Mouse (Mus musculus) intestine, embryonic 15.5 days (tissue): ENCODE results near the gene Arhgap4. TPM values are rescaled to one million over a fixed set of nuclear protein-coding genes. Genes with fewer than 3 reads are reported as not detected.

Experiments
- ATAC-seq: fragments of 200-750 bp; cut with Nextera tagmentation; 2 replicates; pipeline ENCODE4 v1.8.0; 2017; ENCODE audit warnings: moderate TSS enrichment, moderate library complexity
- H3K27ac ChIP-seq: fragments of 300-500 bp; sonication (generic); 2 replicates; pipeline ENCODE4 v1.5.1; 2015; ENCODE audit warnings: mild to moderate bottlenecking, inconsistent platforms
- H3K27me3 ChIP-seq: fragments of 300-500 bp; sonication (generic); replicated peaks from 2 replicates; pipeline ENCODE4 v1.6.1; 2015; ENCODE audit warnings: inconsistent platforms
- H3K36me3 ChIP-seq: fragments of 300-500 bp; sonication (generic); 2 replicates; pipeline ENCODE4 v1.6.1; 2015; ENCODE audit warnings: inconsistent platforms
- H3K4me1 ChIP-seq: fragments of 300-500 bp; sonication (generic); replicated peaks from 2 replicates; pipeline ENCODE4 v1.6.1; 2015; ENCODE audit warnings: inconsistent platforms
- H3K4me2 ChIP-seq: fragments of 300-500 bp; sonication (generic); replicated peaks from 2 replicates; pipeline ENCODE4 v1.6.1; 2015; ENCODE audit warnings: mild to moderate bottlenecking, inconsistent platforms
- H3K4me3 ChIP-seq: fragments of 300-500 bp; sonication (generic); replicated peaks from 2 replicates; pipeline ENCODE4 v1.5.1; 2015; ENCODE audit warnings: inconsistent platforms
- H3K9ac ChIP-seq: fragments of 300-500 bp; sonication (generic); 2 replicates; pipeline ENCODE4 v1.6.1; 2015; ENCODE audit warnings: inconsistent platforms
- H3K9me3 ChIP-seq: fragments of 300-500 bp; sonication (generic); 2 replicates; pipeline ENCODE4 v1.6.1; 2016; ENCODE audit warnings: inconsistent platforms
- WGBS: fragments of 180-500 bp; shearing (Covaris S2); methylation state at CpG from one replicate; pipeline ENCODE4 v1.1.7; 2015; 5-methylcytosine and 5-hydroxymethylcytosine counted together
- polyA plus RNA-seq: library from polyadenylated mRNA; unstranded; fragments of >200 nt; fragmentation: Nextera tagmentation; extraction: Ambion mirVana; gene quantifications from 2 replicates; pipeline ENCODE4 v1.2.1, GENCODE M21; 2015

Arhgap4 gene
- polyA plus RNA-seq = 3.7 and 4.1 TPM in 2 replicates

GRCm38 (mm10) chrX:73921823-73922549 is at the start of gene Arhgap4, which contains the start of gene Naa10:
Gene Arhgap4, minus strand, starts transcription at chrX:73921870.
Gene Naa10, minus strand, starts transcription at chrX:73921944.
- Histone ChIP-seq H3K9ac (peak within 1 kb of the TSS; percentile 59), H3K27ac (peak within 1 kb of the TSS; percentile 83), H3K4me3 (peak within 1 kb of the TSS; percentile 51), H3K36me3 (no peaks in the 10 kb centered on the region), H3K27me3 (no peaks in the 10 kb centered on the region), H3K9me3 (no peaks in the 10 kb centered on the region), H3K4me2 (peak within 1 kb of the TSS; percentile 67), H3K4me1 (no peaks in the 10 kb centered on the region)
- ATAC-seq = peak; percentile 97
- 22% methylated on average over 43 of the region's 43 CpGs for WGBS

- Histone ChIP-seq H3K4me3 (no peak overlapping the region), H3K36me3 (no peaks in the 10 kb centered on the region), H3K27me3 (no peaks in the 10 kb centered on the region), H3K4me2 (no peak overlapping the region), H3K4me1 (no peaks in the 10 kb centered on the region), H3K9me3 (no peaks in the 10 kb centered on the region), H3K9ac (no peak overlapping the region), H3K27ac (no peak overlapping the region)
- no peak for ATAC-seq
Observed at GRCm38 (mm10) chrX:73970781-73971180, 49.1 kb upstream of the Arhgap4 start.

- Histone ChIP-seq H3K9me3 (no peaks in the 10 kb centered on the region), H3K27ac (no peak overlapping the region), H3K4me1 (no peaks in the 10 kb centered on the region), H3K4me3 (no peak overlapping the region), H3K4me2 (no peak overlapping the region), H3K27me3 (no peaks in the 10 kb centered on the region), H3K9ac (no peak overlapping the region), H3K36me3 (no peaks in the 10 kb centered on the region)
- ATAC-seq = no peak
- 83% methylated on average over 2 of the region's 2 CpGs for WGBS
Observed at GRCm38 (mm10) chrX:73969729-73970128, 48.1 kb upstream of the Arhgap4 start.

GRCm38 (mm10) chrX:73969167-73969566 is 47.5 kb upstream of the Arhgap4 start:
- ATAC-seq = no peak
- H3K27ac ChIP-seq = no peak overlapping the region
- H3K4me1 ChIP-seq = peaks cover 3% of the 10 kb centered on the region; the same call in 1 of the 2 replicates
- 80% methylated on average over 1 of the region's 1 CpGs for WGBS
- H3K36me3 ChIP-seq = no peaks in the 10 kb centered on the region
- H3K9ac ChIP-seq = no peak overlapping the region
- H3K4me2 ChIP-seq = no peak overlapping the region
- no peak overlapping the region for H3K4me3 ChIP-seq
- H3K27me3 ChIP-seq = no peaks in the 10 kb centered on the region
- no peaks in the 10 kb centered on the region for H3K9me3 ChIP-seq

GRCm38 (mm10) chrX:73967177-73968075 is 45.8 kb upstream of the Arhgap4 start:
- peaks cover 5% of the 10 kb centered on the region; the same call in 1 of the 2 replicates for H3K4me1 ChIP-seq
- H3K9ac ChIP-seq = peak overlapping the region; percentile 69
- H3K9me3 ChIP-seq = no peaks in the 10 kb centered on the region

GRCm38 (mm10) chrX:73966248-73967176 is 44.8 kb upstream of the Arhgap4 start, which contains the start of gene Hcfc1:
Gene Hcfc1, minus strand, starts transcription at chrX:73966357.
- no peaks in the 10 kb centered on the region for H3K36me3 ChIP-seq
- H3K9me3 ChIP-seq = no peaks in the 10 kb centered on the region
- 15% methylated on average over 58 of the region's 58 CpGs for WGBS
- peaks cover 5% of the 10 kb centered on the region; the same call in 1 of the 2 replicates for H3K4me1 ChIP-seq
- H3K4me3 ChIP-seq = peak within 1 kb of the TSS; percentile 58
- peak within 1 kb of the TSS; percentile 69 for H3K9ac ChIP-seq
- H3K4me2 ChIP-seq = peak within 1 kb of the TSS; percentile 75
- peak; percentile 78 for ATAC-seq
- H3K27ac ChIP-seq = peak within 1 kb of the TSS; percentile 98
- H3K27me3 ChIP-seq = no peaks in the 10 kb centered on the region

More at GRCm38 (mm10) chrX:73967177-73968075, 45.8 kb upstream of the Arhgap4 start:
- Histone ChIP-seq H3K27ac (peak overlapping the region; percentile 98), H3K27me3 (no peaks in the 10 kb centered on the region), H3K4me2 (peak overlapping the region; percentile 51), H3K36me3 (no peaks in the 10 kb centered on the region), H3K4me3 (peak overlapping the region; percentile 58)
- 13% methylated on average over 60 of the region's 60 CpGs for WGBS
- ATAC-seq = peak; percentile 87

- peak overlapping the region; percentile 69 for H3K9ac ChIP-seq
- peak overlapping the region; percentile 58 for H3K4me3 ChIP-seq
- peak overlapping the region; percentile 98; the same call in 1 of the 2 replicates for H3K27ac ChIP-seq
- H3K4me1 ChIP-seq = peaks cover 5% of the 10 kb centered on the region; the same call in 1 of the 2 replicates
- peak overlapping the region; percentile 75 for H3K4me2 ChIP-seq
- 20% methylated on average over 20 of the region's 20 CpGs for WGBS
- no peaks in the 10 kb centered on the region for H3K27me3 ChIP-seq
- H3K9me3 ChIP-seq = no peaks in the 10 kb centered on the region
- H3K36me3 ChIP-seq = no peaks in the 10 kb centered on the region
- ATAC-seq = no peak
Observed at GRCm38 (mm10) chrX:73965307-73965706, 43.6 kb upstream of the Arhgap4 start.

GRCm38 (mm10) chrX:73964363-73964762 is 42.7 kb upstream of the Arhgap4 start:
- Histone ChIP-seq H3K4me3 (peak overlapping the region; percentile 58), H3K36me3 (no peaks in the 10 kb centered on the region), H3K27ac (peak overlapping the region; percentile 54; the same call in 1 of the 2 replicates), H3K9ac (peak overlapping the region; percentile 69; the same call in 1 of the 2 replicates), H3K9me3 (no peaks in the 10 kb centered on the region), H3K4me1 (peaks cover 5% of the 10 kb centered on the region; the same call in 1 of the 2 replicates), H3K4me2 (peak overlapping the region; percentile 75), H3K27me3 (no peaks in the 10 kb centered on the region)
- 19% methylated on average over 3 of the region's 3 CpGs for WGBS
- ATAC-seq = no peak

- H3K4me1 ChIP-seq = no peaks in the 10 kb centered on the region
- no peak for ATAC-seq
- no peaks in the 10 kb centered on the region for H3K27me3 ChIP-seq
- H3K4me3 ChIP-seq = no peak overlapping the region
- 91% methylated on average over 6 of the region's 6 CpGs for WGBS
- H3K27ac ChIP-seq = no peak overlapping the region
- peaks cover 24% of the 10 kb centered on the region; the same call in 1 of the 2 replicates for H3K36me3 ChIP-seq
- no peak overlapping the region for H3K4me2 ChIP-seq
- H3K9ac ChIP-seq = no peak overlapping the region
- H3K9me3 ChIP-seq = no peaks in the 10 kb centered on the region
Observed at GRCm38 (mm10) chrX:73954988-73955387, 33.3 kb upstream of the Arhgap4 start.

GRCm38 (mm10) chrX:73952603-73953002 is 30.9 kb upstream of the Arhgap4 start:
- no peak overlapping the region for H3K4me3 ChIP-seq
- no peak overlapping the region for H3K9ac ChIP-seq
- peaks cover 29% of the 10 kb centered on the region for H3K36me3 ChIP-seq
- H3K4me2 ChIP-seq = no peak overlapping the region
- 75% methylated on average over 5 of the region's 5 CpGs for WGBS
- H3K27me3 ChIP-seq = no peaks in the 10 kb centered on the region
- H3K9me3 ChIP-seq = no peaks in the 10 kb centered on the region
- no peak overlapping the region for H3K27ac ChIP-seq
- ATAC-seq = no peak
- H3K4me1 ChIP-seq = no peaks in the 10 kb centered on the region

- Histone ChIP-seq H3K9me3 (no peaks in the 10 kb centered on the region), H3K4me1 (no peaks in the 10 kb centered on the region), H3K4me3 (no peak overlapping the region), H3K9ac (no peak overlapping the region), H3K36me3 (peaks cover 28% of the 10 kb centered on the region), H3K4me2 (no peak overlapping the region), H3K27ac (no peak overlapping the region), H3K27me3 (no peaks in the 10 kb centered on the region)
- ATAC-seq = peak; percentile 9; the same call in 1 of the 2 replicates
- 91% methylated on average over 10 of the region's 10 CpGs for WGBS
Observed at GRCm38 (mm10) chrX:73949341-73949740, 27.7 kb upstream of the Arhgap4 start.
